Mouse (Mus musculus) CD4-positive, CD25-positive, alpha-beta regulatory T cell, adult 4 months (primary cell): ENCODE data around the gene Slc44a4. TPM values are rescaled to one million over a fixed set of nuclear protein-coding genes. Genes with fewer than 3 reads are reported as not detected.
"Not testable (repeated sequence)": the region's sequence is repeated elsewhere in the genome, so short reads cannot be mapped to it uniquely, and the experiment has no call there.

Experiments
- ATAC-seq: one replicate; pipeline ENCODE4 v1.8.0; 2017
- polyA plus RNA-seq, 2 experiments: library from polyadenylated mRNA; unstranded; fragments of 100-300 nt; shearing (Covaris generic); gene quantifications; one replicate each; pipeline ENCODE4 v1.2.1; 2017

The Slc44a4 gene
- polyA plus RNA-seq, 2 experiments from 2014 or later: not detected

DNA sequence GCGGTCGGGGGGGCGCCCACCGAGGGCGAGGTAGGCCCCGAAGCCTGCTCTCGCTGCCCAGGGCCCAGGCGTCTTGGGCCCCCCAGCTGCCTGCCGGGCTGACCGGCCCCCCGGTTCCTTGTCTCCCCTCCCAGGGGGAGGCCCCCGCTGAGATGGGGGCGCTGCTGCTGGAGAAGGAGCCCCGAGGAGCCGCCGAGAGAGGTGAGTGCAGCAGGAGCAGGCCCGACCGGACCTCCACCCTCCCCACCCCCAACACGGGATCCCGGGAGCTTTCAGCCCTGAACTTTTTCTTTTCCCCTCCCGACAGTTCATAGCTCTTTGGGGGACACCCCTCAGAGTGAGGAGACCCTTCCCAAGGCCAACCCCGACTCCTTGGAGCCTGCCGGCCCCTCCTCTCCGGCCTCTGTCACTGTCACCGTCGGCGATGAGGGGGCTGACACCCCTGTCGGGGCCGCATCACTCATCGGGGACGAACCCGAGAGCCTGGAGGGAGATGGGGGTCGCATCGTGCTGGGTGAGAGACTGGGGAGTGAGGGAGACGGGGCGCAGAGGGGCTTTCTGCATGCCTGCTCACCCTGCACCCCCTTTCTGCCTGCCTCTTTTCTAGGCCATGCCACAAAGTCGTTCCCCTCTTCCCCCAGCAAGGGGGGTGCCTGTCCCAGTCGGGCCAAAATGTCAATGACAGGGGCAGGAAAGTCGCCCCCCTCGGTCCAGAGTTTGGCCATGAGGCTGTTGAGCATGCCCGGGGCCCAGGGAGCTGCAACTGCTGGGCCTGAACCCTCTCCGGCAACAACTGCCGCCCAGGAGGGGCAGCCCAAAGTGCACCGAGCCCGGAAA is 15.0 kb upstream of the Slc44a4 start:
- peak; percentile 19 for ATAC-seq

- ATAC-seq: peak; percentile 50
Measured at GRCm38 (mm10) chr17:34899890-34900243, 14.4 kb upstream of the Slc44a4 start.

- not testable (repeated sequence) for ATAC-seq
Measured at GRCm38 (mm10) chr17:34900826-34901225, 13.4 kb upstream of the Slc44a4 start.

DNA sequence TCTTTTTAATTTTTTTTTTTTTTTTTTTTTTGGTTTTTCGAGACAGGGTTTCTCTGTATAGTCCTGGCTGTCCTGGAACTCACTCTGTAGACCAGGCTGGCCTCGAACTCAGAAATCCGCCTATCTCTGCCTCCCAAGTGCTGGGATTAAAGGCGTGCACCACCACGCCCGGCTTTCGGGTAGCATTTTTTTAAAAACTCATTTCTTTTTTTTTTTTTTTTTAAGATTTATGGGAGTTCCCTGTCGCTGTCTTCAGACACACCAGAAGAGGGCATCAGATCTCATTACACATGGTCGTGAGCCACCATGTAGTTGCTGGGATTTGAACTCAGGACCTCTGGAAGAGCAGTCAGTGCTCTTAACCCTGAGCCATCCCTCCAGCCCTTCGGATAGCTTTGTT is 12.3 kb upstream of the Slc44a4 start:
- ATAC-seq: not testable (repeated sequence)

- no peak for ATAC-seq
Measured at GRCm38 (mm10) chr17:34902895-34903294, 11.4 kb upstream of the Slc44a4 start.

DNA sequence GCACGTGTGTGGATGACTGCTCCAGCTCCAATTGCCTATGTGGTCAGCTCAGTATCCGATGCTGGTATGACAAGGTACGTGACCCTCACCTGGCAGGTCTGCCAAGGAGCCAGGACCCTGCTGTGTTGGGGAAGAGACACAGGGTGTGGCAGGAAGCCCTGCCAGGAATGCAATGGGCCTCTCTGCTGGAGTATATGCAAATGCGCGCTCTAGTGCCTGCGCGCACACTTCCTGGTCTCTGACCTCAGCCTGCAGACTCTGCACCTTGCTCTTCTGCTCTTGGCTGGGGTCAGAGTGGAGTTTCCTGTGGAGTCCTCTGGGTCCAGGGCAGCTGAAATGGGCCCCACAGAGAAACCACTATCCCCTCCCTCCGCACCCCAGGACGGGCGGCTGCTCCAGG is 3.3 kb upstream of the Slc44a4 start:
- no peak for ATAC-seq

GRCm38 (mm10) chr17:34911945-34912351 is 2.3 kb upstream of the Slc44a4 start:
- ATAC-seq: peak; percentile 89

DNA sequence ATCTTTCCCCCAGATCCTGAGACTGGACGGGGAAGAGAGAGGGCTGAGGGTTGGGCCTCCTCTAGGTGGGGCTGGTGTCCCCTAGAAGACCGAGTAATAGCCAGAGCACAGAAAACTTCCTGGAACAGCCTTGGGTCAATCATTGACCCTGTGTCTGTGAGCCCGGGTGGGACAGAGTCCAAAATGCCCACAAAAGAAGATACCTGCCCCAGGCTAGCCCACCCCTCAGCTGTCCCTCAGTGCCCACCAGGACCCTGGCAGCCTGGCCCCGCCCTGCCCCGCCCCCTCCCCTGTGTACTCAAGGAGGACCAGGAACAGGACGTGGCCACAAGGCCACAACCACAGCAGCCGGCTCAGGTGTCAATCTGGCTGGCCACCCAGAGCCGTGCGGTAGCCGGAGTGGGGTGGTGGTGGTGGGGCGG is 1.2 kb downstream of the Slc44a4 start:
- ATAC-seq: no peak

- ATAC-seq: no peak
Measured at GRCm38 (mm10) chr17:34916316-34916715, 2.0 kb downstream of the Slc44a4 start.

DNA sequence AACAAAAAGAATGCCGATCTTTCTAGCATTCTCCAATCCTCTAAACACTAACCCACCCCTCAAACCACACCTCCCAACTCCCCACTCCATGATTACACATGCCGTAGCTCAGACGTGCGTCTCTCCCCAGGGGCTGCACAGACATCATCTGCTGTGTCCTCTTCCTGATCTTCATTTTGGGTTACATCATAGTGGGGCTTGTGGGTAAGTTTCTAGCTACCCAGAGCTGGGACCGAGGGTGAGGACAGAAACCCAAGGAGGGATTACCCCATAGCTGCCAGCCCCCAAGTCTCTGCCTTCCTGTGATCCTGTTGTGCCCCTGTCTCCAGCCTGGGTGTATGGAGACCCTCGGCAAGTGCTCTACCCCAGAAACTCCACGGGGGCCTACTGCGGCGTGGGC is 2.9 kb downstream of the Slc44a4 start:
- no peak for ATAC-seq

DNA sequence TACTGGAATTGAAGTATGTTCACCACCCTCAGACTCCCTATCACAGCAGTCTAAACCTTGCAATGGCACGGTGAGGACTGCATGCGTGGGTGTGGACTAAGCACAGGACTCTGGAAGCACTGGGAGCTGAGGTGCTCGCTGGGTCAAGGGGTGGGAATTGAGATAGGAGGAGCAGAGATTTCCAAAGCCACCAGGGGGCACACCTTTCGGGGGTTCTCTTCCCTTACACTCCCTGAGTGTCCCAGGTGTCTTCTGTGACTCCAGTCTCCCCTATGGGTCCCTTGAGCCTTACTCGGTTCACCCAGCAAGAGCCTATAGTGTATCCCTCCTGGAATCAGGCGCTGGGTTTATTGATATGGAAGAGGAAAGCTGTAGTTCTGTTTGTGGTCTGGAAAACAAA is 8.7 kb downstream of the Slc44a4 start:
- ATAC-seq: no peak

- no peak for ATAC-seq
Measured at GRCm38 (mm10) chr17:34924258-34924657, 10.0 kb downstream of the Slc44a4 start.

GRCm38 (mm10) chr17:34927306-34928019 is 13.2 kb downstream of the Slc44a4 start:
- no peak for ATAC-seq

DNA sequence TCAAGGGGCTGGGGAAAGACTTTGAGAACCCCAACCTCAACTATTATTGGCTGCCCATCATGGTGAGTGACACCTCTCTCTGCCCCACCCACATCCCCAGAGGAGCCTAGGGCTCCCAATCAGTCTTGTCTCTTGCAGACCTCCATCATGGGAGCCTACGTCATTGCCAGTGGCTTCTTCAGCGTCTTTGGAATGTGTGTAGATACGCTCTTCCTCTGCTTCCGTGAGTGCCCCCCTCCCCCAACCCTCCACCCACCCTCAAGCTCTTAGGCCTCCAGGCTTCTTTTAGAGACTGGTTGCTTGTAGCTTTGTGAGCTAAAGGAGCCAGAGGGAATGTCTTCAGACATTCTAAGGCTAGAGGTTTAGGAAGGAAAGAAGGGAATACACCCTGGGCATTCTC is 14.6 kb downstream of the Slc44a4 start:
- no peak for ATAC-seq

- peak; percentile 98 for ATAC-seq
Measured at GRCm38 (mm10) chr17:34931061-34931734, 16.9 kb downstream of the Slc44a4 start, which contains the start of gene Neu1. Gene Neu1, plus strand, starts transcription at chr17:34931253.

- peak; percentile 22 for ATAC-seq
Measured at GRCm38 (mm10) chr17:34931735-34932098, 17.5 kb downstream of the Slc44a4 start.

GRCm38 (mm10) chr17:34932287-34932686 is 18.0 kb downstream of the Slc44a4 start:
- ATAC-seq: peak; percentile 29

DNA sequence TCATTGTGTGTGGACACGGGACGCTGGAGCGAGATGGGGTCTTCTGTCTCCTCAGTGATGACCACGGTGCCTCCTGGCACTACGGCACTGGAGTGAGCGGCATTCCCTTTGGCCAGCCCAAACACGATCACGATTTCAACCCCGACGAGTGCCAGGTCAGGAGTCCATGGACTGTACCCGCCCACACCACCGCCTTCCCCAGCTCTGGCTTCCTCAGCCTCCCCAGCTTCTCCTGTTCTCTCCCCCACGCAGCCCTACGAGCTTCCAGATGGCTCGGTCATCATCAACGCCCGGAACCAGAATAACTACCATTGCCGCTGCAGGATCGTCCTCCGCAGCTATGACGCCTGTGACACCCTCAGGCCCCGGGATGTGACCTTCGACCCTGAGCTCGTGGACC is 19.8 kb downstream of the Slc44a4 start:
- no peak for ATAC-seq

- ATAC-seq: no peak
Measured at GRCm38 (mm10) chr17:34934830-34935229, 20.6 kb downstream of the Slc44a4 start.

GRCm38 (mm10) chr17:34937960-34938505 is 23.8 kb downstream of the Slc44a4 start:
- no peak for ATAC-seq

DNA sequence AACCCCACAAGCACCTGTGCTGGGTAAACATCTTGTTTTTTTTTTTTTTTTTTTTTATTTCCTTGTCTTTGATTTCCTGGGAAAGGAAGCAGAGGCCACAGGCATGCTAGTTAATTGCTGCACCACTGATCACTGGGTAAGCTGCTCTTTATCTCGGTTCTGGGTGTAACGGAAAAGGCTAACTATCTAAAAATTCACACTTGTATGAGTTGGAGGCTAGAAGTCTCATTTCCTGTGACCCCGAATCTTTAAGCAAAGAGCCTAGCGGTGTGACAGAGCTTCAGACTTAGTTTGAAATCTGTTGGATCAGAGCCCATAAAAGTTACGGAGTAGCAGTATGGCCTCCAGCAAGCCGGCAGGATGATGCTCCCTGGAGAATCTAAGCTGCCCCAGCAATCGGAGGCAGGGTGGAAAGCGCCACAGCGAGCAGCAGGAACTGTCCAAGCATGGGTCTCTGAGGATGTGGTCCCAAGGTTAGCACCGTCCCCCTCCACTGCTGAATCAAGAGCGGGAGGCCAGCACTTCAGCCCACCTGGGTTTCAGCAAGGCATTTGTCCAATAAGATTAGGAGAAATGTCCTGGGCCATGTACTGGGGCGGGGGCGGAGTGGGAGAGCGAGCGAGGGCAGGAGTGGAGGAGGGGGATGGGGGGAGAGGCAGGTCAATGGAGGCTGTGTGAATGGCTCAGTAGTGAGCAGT is 27.2 kb downstream of the Slc44a4 start:
- no peak for ATAC-seq

DNA sequence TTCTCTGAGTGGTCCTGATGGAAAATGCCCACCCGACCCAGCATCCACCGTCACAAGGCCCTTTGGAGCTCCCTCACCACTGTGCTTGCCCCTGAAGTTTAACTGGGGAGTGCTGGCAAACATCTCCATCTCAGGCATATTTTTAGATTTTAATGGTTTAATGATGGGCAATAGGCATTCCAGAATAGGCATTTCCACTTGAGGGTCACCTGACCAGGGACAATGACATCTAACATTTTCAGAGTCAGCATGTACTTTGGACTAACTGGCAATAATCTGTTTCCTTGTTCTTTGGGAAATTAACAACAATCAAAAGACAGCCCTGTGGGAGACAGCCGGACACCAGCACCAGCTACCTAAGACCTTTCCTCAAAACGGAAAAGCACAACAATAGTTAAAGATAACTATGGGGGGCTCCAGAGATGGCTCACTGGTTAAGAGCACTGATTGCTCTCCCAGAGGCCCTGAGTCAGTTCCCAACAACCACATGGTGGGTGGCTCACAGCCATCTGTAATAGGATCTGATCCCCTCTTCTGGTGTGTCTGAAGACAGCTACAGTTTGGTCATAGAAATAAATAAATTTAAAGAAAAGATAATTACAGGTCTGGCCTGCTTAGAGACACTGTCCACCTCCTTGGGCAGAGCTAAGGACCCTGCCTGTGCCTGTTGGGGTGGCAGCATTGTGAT is 29.0 kb downstream of the Slc44a4 start:
- ATAC-seq: no peak
